Mouse (Mus musculus): ENCODE data around the gene Atp11a. TPM values are rescaled to one million over a fixed set of nuclear protein-coding genes. Genes with fewer than 3 reads are reported as not detected.

The Atp11a gene
- total and polyA plus RNA-seq, 3 experiments, result 20.9 to 39.7 TPM; not detected in 1

DNA sequence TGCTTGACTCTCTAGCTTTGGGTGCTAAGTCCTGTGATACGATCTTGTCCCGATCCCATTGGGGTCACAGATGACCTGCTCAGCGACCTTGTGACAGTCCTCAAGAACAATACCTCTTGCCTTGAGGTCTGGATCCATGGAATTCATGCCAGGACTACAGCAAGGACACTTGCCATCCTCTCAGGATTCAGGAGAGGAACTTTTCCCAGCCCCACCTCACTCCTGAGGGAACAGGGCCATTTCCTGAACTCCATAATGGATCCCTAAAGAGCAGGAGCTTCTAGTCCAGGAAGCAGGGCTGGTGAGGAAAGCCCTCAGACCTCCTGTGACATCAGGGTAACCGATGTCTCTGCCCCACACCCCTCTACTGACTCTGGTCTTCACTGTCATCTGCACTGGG is 150.9 kb downstream of the Atp11a start:
- H3K4me3 ChIP-seq (ENCODE audit: control insufficient read depth in 1 of 2, insufficient read depth in 1 of 2, low read depth in 2 of 2, low read length in 2 of 2), result no peak overlapping the region
- H3K79me2 ChIP-seq (ENCODE audit: control insufficient read depth, insufficient read depth, low read length, poor library complexity), result no peaks in the 10 kb centered on the region
- no peaks in the 10 kb centered on the region for H3K27me3 ChIP-seq (ENCODE audit: control insufficient read depth in 1 of 2, insufficient read depth in 2 of 2, low read length in 2 of 2)
- no peak overlapping the region for H3K9ac ChIP-seq (ENCODE audit: control insufficient read depth, low read depth, low read length, poor library complexity, severe bottlenecking)
- no peaks in the 10 kb centered on the region for H3K9me3 ChIP-seq (replicated peaks; ENCODE audit: insufficient read depth, low read length)
- no peak for DNase-seq (ENCODE audit: low read depth, low spot score)
- TF ChIP-seq RAD21 (IDR thresholded peaks at IDR 0.05; ENCODE audit: low read depth, low read length) (no peak), ELF1 (IDR thresholded peaks at IDR 0.05; ENCODE audit: low read depth, low read length) (no peak), MXI1 (IDR thresholded peaks at IDR 0.05; ENCODE audit: low read depth, low read length) (no peak), CTCF (IDR thresholded peaks at IDR 0.05 in 2 of 3, conservative IDR thresholded peaks at IDR 0.05 in 1 of 3; ENCODE audit: control insufficient read depth in 1 of 3, insufficient read depth in 1 of 3, low read depth in 2 of 3, low read length in 3 of 3, poor library complexity in 1 of 3, severe bottlenecking in 1 of 3) (no peak), MYC (IDR thresholded peaks at IDR 0.05; ENCODE audit: low read depth, low read length) (no peak), POLR2AphosphoS5 (IDR thresholded peaks at IDR 0.05; ENCODE audit: borderline replicate concordance, low read depth, low read length) (no peak), USF2 (IDR thresholded peaks at IDR 0.05; ENCODE audit: borderline replicate concordance in 1 of 2, insufficient read depth in 1 of 2, low read depth in 1 of 2, low read length in 2 of 2) (no peak), MYB (IDR thresholded peaks at IDR 0.05; ENCODE audit: low read depth, low read length) (no peak), KAT2A (conservative IDR thresholded peaks at IDR 0.05; ENCODE audit: low read depth, low read length) (no peak), POLR2AphosphoS2 (IDR thresholded peaks at IDR 0.05; ENCODE audit: low read length) (no peak), GABPA (IDR thresholded peaks at IDR 0.05; ENCODE audit: low read depth, low read length) (no peak), ZKSCAN1 (IDR thresholded peaks at IDR 0.05; ENCODE audit: low read depth, low read length) (no peak), ZNF384 (IDR thresholded peaks at IDR 0.05; ENCODE audit: low read depth, low read length) (no peak), TBP (IDR thresholded peaks at IDR 0.05; ENCODE audit: low read depth, low read length) (no peak), E2F4 (IDR thresholded peaks at IDR 0.05; ENCODE audit: borderline replicate concordance, low read depth, low read length) (no peak), NELFE (IDR thresholded peaks at IDR 0.05; ENCODE audit: low read depth, low read length) (no peak), MAZ (IDR thresholded peaks at IDR 0.05; ENCODE audit: low read depth, low read length) (no peak), TAL1 (IDR thresholded peaks at IDR 0.05; ENCODE audit: low read length) (no peak), ETS1 (IDR thresholded peaks at IDR 0.05; ENCODE audit: low read depth, low read length) (no peak), MAX (IDR thresholded peaks at IDR 0.05; ENCODE audit: low read length) (no peak)
- H3K27ac ChIP-seq (ENCODE audit: control insufficient read depth, low read depth, low read length), result no peak overlapping the region
- H3K4me1 ChIP-seq (ENCODE audit: control insufficient read depth in 1 of 2, insufficient read depth in 2 of 2, low read length in 2 of 2), result no peaks in the 10 kb centered on the region
- no peaks in the 10 kb centered on the region for H3K36me3 ChIP-seq (ENCODE audit: control insufficient read depth in 1 of 2, insufficient read depth in 2 of 2, low read length in 2 of 2)

GRCm38 (mm10) chr8:12912011-12912410 is 155.2 kb downstream of the Atp11a start:
- no peak for DNase-seq (ENCODE audit: low read depth, low spot score)
- H3K79me2 ChIP-seq (ENCODE audit: control insufficient read depth, insufficient read depth, low read length, poor library complexity), result no peaks in the 10 kb centered on the region
- H3K36me3 ChIP-seq (ENCODE audit: control insufficient read depth in 1 of 2, insufficient read depth in 2 of 2, low read length in 2 of 2), result no peaks in the 10 kb centered on the region
- H3K4me1 ChIP-seq (ENCODE audit: control insufficient read depth in 1 of 2, insufficient read depth in 2 of 2, low read length in 2 of 2), result no peaks in the 10 kb centered on the region
- no peaks in the 10 kb centered on the region for H3K27me3 ChIP-seq (ENCODE audit: control insufficient read depth in 1 of 2, insufficient read depth in 2 of 2, low read length in 2 of 2)
- H3K9ac ChIP-seq (ENCODE audit: control insufficient read depth, low read depth, low read length, poor library complexity, severe bottlenecking), result no peak overlapping the region
- TF ChIP-seq SMC3 (IDR thresholded peaks at IDR 0.05; ENCODE audit: low read depth, low read length) (no peak), HCFC1 (IDR thresholded peaks at IDR 0.05; ENCODE audit: low read depth, low read length) (no peak), TBP (IDR thresholded peaks at IDR 0.05; ENCODE audit: low read depth, low read length) (no peak), ZNF384 (IDR thresholded peaks at IDR 0.05; ENCODE audit: low read depth, low read length) (no peak), CHD1 (IDR thresholded peaks at IDR 0.05; ENCODE audit: low read depth, low read length) (no peak), ZKSCAN1 (IDR thresholded peaks at IDR 0.05; ENCODE audit: low read depth, low read length) (no peak), UBTF (IDR thresholded peaks at IDR 0.05; ENCODE audit: borderline replicate concordance, insufficient read depth, low read depth, low read length) (no peak), CTCF (IDR thresholded peaks at IDR 0.05 in 2 of 3, conservative IDR thresholded peaks at IDR 0.05 in 1 of 3; ENCODE audit: control insufficient read depth in 1 of 3, insufficient read depth in 1 of 3, low read depth in 2 of 3, low read length in 3 of 3, poor library complexity in 1 of 3, severe bottlenecking in 1 of 3) (no peak), MYC (IDR thresholded peaks at IDR 0.05; ENCODE audit: low read depth, low read length) (no peak), NRF1 (IDR thresholded peaks at IDR 0.05; ENCODE audit: insufficient read depth, low read depth, low read length, poor library complexity, severe bottlenecking) (no peak), E2F4 (IDR thresholded peaks at IDR 0.05; ENCODE audit: borderline replicate concordance, low read depth, low read length) (no peak), CHD2 (IDR thresholded peaks at IDR 0.05; ENCODE audit: low read length) (no peak), USF2 (IDR thresholded peaks at IDR 0.05; ENCODE audit: borderline replicate concordance in 1 of 2, insufficient read depth in 1 of 2, low read depth in 1 of 2, low read length in 2 of 2) (no peak)
- H3K27ac ChIP-seq (ENCODE audit: control insufficient read depth, low read depth, low read length), result no peak overlapping the region
- no peak overlapping the region for H3K4me3 ChIP-seq (ENCODE audit: control insufficient read depth in 1 of 2, insufficient read depth in 1 of 2, low read depth in 2 of 2, low read length in 2 of 2)
- no peaks in the 10 kb centered on the region for H3K9me3 ChIP-seq (replicated peaks; ENCODE audit: insufficient read depth, low read length)
